Mouse (Mus musculus) limb, embryonic 14.5 days (tissue): ENCODE data around the gene Ccnjl. TPM values are rescaled to one million over a fixed set of nuclear protein-coding genes. Genes with fewer than 3 reads are reported as not detected.

Experiments
- ATAC-seq: fragments of 200-750 bp; cut with Nextera tagmentation; 2 replicates; pipeline ENCODE4 v1.8.0; 2017; ENCODE audit warnings: low read depth, moderate number of reproducible peaks, moderate TSS enrichment; ENCODE audit not compliant: low FRiP score
- DNase-seq: peaks from one replicate; pipeline ENCODE4 v3.0.0-alpha.2; 2015; ENCODE audit warnings: low spot score
- H3K27ac ChIP-seq: fragments of 300-500 bp; sonication (generic); replicated peaks from 2 replicates; pipeline ENCODE4 v1.5.1; 2014; ENCODE audit warnings: low read depth, mild to moderate bottlenecking, low read length, moderate library complexity, mixed read lengths
- H3K27me3 ChIP-seq: fragments of 300-500 bp; sonication (generic); 2 replicates; pipeline ENCODE4 v1.6.1; 2014; ENCODE audit warnings: low read length, mixed read lengths; ENCODE audit not compliant: control insufficient read depth, insufficient read depth
- H3K36me3 ChIP-seq: fragments of 300-500 bp; sonication (generic); 2 replicates; pipeline ENCODE4 v1.6.1; 2014; ENCODE audit warnings: mild to moderate bottlenecking, low read length, moderate library complexity, mixed read lengths; ENCODE audit not compliant: control insufficient read depth, insufficient read depth
- H3K4me1 ChIP-seq: fragments of 300-500 bp; sonication (generic); 2 replicates; pipeline ENCODE4 v1.6.1; 2014; ENCODE audit warnings: antibody characterized with exemption, low read length, mixed read lengths; ENCODE audit not compliant: control insufficient read depth, insufficient read depth
- H3K4me2 ChIP-seq: fragments of 300-500 bp; sonication (generic); replicated peaks from 2 replicates; pipeline ENCODE4 v1.6.1; 2014; ENCODE audit warnings: low read depth, mild to moderate bottlenecking, low read length, moderate library complexity; ENCODE audit not compliant: severe bottlenecking
- H3K4me3 ChIP-seq: fragments of 300-500 bp; sonication (generic); replicated peaks from 2 replicates; pipeline ENCODE4 v1.5.1; 2014; ENCODE audit warnings: low read length
- H3K9ac ChIP-seq: fragments of 300-500 bp; sonication (generic); 2 replicates; pipeline ENCODE4 v1.6.1; 2014; ENCODE audit warnings: mild to moderate bottlenecking, low read depth, low read length, moderate library complexity; ENCODE audit not compliant: severe bottlenecking
- H3K9me3 ChIP-seq: fragments of 300-500 bp; sonication (generic); 2 replicates; pipeline ENCODE4 v1.6.1; 2016; ENCODE audit warnings: low read length; ENCODE audit not compliant: control insufficient read depth
- POLR2A ChIP-seq: fragments of 200-500 bp; IDR thresholded peaks from 2 replicates; pipeline ENCODE4 v1.8.0; 2012; ENCODE audit warnings: inconsistent platforms, mild to moderate bottlenecking, moderate library complexity, borderline replicate concordance; ENCODE audit not compliant: insufficient read depth, insufficient read length; ENCODE audit errors: extremely low read depth
- WGBS: fragments of 180-500 bp; shearing (Covaris S2); extraction: QIAGEN DNeasy Blood & Tissue Kit; methylation state at CpG from one replicate; pipeline ENCODE4 v1.1.7; 2014; 5-methylcytosine and 5-hydroxymethylcytosine counted together
- polyA plus RNA-seq, 2 experiments: library from polyadenylated mRNA; depleted of rRNA in 1 of 2; stranded (reverse) in 1 of 2; unstranded in 1 of 2; fragments of >200 nt; fragmentation: Nextera tagmentation in 1 of 2; extraction: Ambion mirVana in 1 of 2; gene quantifications; 2 replicates each; pipeline versions ENCODE4 v1.2.1 to v1.2.3; 2012 to 2014

Ccnjl gene
- polyA plus RNA-seq, 2 experiments: 5.1 to 7.7 TPM

DNA sequence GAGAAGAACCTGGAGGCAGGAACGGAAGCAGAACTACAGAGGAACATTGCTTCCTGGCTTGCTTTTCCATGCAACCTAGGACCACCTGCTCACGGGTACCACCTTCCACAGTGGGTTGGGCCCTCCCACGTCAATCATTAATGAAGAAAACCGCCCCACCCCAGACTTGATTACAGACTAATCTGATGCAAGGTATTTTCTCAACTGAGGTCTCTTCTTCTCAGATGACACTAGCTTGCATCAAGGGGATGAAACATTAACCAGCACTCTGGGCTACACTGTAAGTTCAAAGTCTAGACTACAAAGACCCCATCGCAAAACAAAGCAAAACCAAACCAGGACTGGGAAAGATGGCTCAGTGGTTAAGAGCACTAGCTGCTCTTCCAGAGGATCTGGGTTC lies 93.2 kb downstream of the Ccnjl start:
- no peaks in the 10 kb centered on the region for H3K36me3 ChIP-seq
- no peak overlapping the region for H3K9ac ChIP-seq
- no peaks in the 10 kb centered on the region for H3K27me3 ChIP-seq
- no peak overlapping the region for H3K27ac ChIP-seq
- H3K4me3 ChIP-seq: no peak overlapping the region
- peaks cover 8% of the 10 kb centered on the region for H3K4me1 ChIP-seq
- H3K9me3 ChIP-seq: no peaks in the 10 kb centered on the region
- DNase-seq (no peak), ATAC-seq (no peak)
- no peak overlapping the region for H3K4me2 ChIP-seq
- WGBS: 93% methylated on average over 5 of the region's 5 CpGs
- no peak for TF ChIP-seq POLR2A

DNA sequence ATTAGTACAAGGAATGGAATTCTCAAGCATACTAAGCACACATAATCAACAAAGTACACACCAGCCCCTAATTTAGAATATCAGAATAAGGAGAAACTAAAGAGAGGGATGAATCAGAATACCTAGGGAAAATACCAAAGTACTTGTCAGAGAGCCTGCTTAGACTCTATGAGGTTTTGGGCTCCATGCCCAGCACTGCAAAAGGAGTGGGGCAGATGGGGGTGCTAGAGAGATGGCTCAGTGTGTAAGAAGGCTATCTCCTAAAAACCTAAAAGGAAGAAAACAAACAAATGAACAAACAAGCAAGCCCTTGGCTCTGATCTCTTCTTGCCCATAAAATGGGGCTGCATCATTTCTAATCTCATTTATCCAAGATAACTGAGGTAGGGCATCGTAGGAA lies 95.8 kb downstream of the Ccnjl start:
- H3K36me3 ChIP-seq: no peaks in the 10 kb centered on the region
- no peaks in the 10 kb centered on the region for H3K9me3 ChIP-seq
- peaks cover 15% of the 10 kb centered on the region for H3K4me1 ChIP-seq
- H3K27ac ChIP-seq: no peak overlapping the region
- H3K9ac ChIP-seq: no peak overlapping the region
- no peak for DNase-seq
- WGBS: 97% methylated on average over 1 of the region's 1 CpGs
- no peak overlapping the region for H3K4me2 ChIP-seq
- no peaks in the 10 kb centered on the region for H3K27me3 ChIP-seq
- no peak for ATAC-seq
- no peak overlapping the region for H3K4me3 ChIP-seq
- no peak for TF ChIP-seq POLR2A

DNA sequence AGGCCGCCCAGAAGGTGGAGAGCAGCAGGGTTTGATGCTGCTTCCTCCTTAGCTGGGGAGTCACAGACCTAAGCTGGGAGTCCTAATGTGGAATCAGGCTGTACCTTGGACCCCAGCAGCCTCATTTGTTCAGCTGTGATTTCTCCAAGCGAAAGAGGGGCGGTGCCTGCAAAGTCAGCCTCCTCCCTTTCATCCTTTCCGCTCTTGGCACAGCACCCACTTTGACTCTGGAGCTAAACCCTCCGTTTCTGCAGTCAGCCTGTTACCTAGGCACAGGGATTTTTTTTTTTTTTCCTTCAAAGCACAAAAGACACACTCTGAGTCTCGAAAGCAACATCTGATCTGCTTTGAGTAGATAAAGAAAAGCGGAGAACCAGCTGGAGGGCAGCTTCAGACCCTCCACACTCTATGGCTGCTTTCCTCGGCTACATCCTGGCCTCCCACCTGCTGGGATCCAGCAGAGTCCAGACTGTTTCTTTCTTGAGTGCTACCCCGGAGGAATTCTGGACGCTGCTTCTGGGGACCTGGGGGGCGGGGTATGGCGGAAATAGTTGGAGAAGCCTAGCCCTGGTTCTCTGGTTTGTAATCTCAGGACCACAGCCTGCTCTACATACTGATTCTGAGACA lies 97.8 kb downstream of the Ccnjl start:
- peak; percentile 25 for DNase-seq
- Histone ChIP-seq H3K4me3 (peak overlapping the region; percentile 18), H3K36me3 (no peaks in the 10 kb centered on the region), H3K27ac (peak overlapping the region; percentile 52; the same call in 1 of the 2 replicates), H3K27me3 (no peaks in the 10 kb centered on the region), H3K9ac (peak overlapping the region; percentile 16; the same call in 1 of the 2 replicates), H3K4me1 (peaks cover 15% of the 10 kb centered on the region), H3K4me2 (peak overlapping the region; percentile 51), H3K9me3 (no peaks in the 10 kb centered on the region)
- no peak for TF ChIP-seq POLR2A
- ATAC-seq: peak; percentile 30; the same call in 1 of the 2 replicates
- 6% methylated on average over 12 of the region's 12 CpGs for WGBS

DNA sequence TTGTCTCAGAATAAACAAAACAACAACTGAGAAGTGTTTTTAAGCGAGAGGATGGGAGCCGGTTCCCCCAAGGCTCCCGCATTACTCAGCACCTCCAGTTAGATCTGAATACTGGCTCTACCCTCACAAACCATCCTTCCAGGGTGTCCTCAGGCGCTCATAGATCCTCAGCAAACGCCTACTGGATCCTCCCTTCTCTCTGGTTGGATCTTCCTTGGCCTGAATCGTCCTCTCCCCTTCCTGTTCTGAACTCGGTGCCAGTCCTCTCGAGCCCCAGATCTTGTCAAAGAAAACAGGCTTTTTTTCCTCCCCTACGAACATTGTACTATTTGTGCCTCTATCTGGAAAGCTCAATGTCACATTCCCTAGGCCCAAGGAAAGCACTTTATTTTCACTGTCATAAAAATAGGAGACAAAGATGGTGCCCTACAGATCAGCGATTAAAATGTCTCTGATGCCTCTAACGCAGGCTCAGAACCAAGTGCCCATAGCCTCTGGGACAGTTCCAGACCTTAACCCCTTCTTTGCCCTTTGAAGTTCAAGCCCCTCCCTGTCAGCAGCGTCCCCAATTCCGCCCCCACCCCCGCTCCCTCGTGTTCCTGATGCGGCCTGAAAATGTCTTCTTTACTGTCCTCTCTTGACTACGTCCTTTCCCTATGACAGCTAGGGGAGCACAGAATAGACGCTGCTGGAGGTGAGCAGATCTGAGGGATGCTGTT lies 98.5 kb downstream of the Ccnjl start:
- Histone ChIP-seq H3K9ac (no peak overlapping the region), H3K27me3 (no peaks in the 10 kb centered on the region), H3K4me3 (peak overlapping the region; percentile 18; the same call in 1 of the 2 replicates), H3K4me1 (peaks cover 15% of the 10 kb centered on the region), H3K4me2 (peak overlapping the region; percentile 51), H3K36me3 (no peaks in the 10 kb centered on the region), H3K9me3 (no peaks in the 10 kb centered on the region), H3K27ac (peak overlapping the region; percentile 52; the same call in 1 of the 2 replicates)
- DNase-seq (no peak), ATAC-seq (no peak)
- WGBS: 32% methylated on average over 18 of the region's 18 CpGs
- no peak for TF ChIP-seq POLR2A

DNA sequence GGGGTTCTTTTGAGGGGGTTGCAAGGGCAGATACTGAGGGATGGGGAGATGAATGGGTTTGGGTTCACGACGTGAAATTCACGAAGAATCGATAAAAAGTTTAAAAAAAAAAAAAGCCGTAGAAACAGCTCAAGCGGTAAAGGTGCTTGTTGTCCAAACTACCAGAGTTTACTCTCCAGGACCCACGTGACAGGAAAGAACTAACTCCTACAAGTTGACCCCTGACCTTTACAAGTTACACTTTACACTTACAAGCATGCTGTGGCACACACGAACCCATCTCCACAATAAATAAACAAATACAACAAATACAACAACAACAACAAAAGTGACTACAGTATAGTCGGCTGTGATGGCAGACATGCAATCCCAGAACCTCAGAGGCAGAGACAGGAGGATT lies 103.1 kb downstream of the Ccnjl start:
- Histone ChIP-seq H3K4me3 (no peak overlapping the region), H3K4me1 (peaks cover 15% of the 10 kb centered on the region), H3K27ac (no peak overlapping the region), H3K4me2 (no peak overlapping the region), H3K36me3 (no peaks in the 10 kb centered on the region), H3K9ac (no peak overlapping the region), H3K27me3 (no peaks in the 10 kb centered on the region), H3K9me3 (no peaks in the 10 kb centered on the region)
- no peak for TF ChIP-seq POLR2A
- no peak for ATAC-seq
- 85% methylated on average over 9 of the region's 9 CpGs for WGBS
- DNase-seq: no peak
